Mouse (Mus musculus) erythroblast, embryonic 14.5 days (primary cell): ENCODE measurements around the gene Pld4. TPM values are rescaled to one million over a fixed set of nuclear protein-coding genes. Genes with fewer than 3 reads are reported as not detected.
"Not testable (repeated sequence)": the region's sequence is repeated elsewhere in the genome, so short reads cannot be mapped to it uniquely, and the experiment has no call there.

Experiments
- H3K27me3 ChIP-seq: 2 replicates; pipeline ENCODE4 v1.6.1; 2012; ENCODE audit warnings: inconsistent platforms; ENCODE audit not compliant: control insufficient read depth
- H3K36me3 ChIP-seq: 2 replicates; pipeline ENCODE4 v1.6.1; 2012; ENCODE audit warnings: mild to moderate bottlenecking, inconsistent platforms; ENCODE audit not compliant: control insufficient read depth
- H3K4me1 ChIP-seq: 2 replicates; pipeline ENCODE4 v1.6.1; 2012; ENCODE audit warnings: inconsistent platforms; ENCODE audit not compliant: control insufficient read depth
- H3K4me3 ChIP-seq: replicated peaks from 2 replicates; pipeline ENCODE3; 2012; ENCODE audit warnings: moderate library complexity, mild to moderate bottlenecking, inconsistent platforms
- H3K9me3 ChIP-seq: 2 replicates; pipeline ENCODE4 v1.6.1; 2012; ENCODE audit warnings: low read length, inconsistent platforms, mixed read lengths; ENCODE audit not compliant: control insufficient read depth
- GATA1 ChIP-seq: IDR thresholded peaks from 2 replicates; pipeline ENCODE4 v1.6.1; 2012; ENCODE audit warnings: low read length, inconsistent platforms, mixed read lengths
- TAL1 ChIP-seq: IDR thresholded peaks from 3 replicates; pipeline ENCODE4 v1.6.1; 2012; ENCODE audit warnings: low read length, inconsistent platforms, mixed read lengths
- polyA plus RNA-seq: library from polyadenylated mRNA; stranded (reverse); fragments of >175 nt; gene quantifications from 2 replicates; pipeline ENCODE4 v1.2.3, GENCODE M21; 2012

Pld4 gene
- polyA plus RNA-seq, 1 experiment, result 0.24 TPM

DNA sequence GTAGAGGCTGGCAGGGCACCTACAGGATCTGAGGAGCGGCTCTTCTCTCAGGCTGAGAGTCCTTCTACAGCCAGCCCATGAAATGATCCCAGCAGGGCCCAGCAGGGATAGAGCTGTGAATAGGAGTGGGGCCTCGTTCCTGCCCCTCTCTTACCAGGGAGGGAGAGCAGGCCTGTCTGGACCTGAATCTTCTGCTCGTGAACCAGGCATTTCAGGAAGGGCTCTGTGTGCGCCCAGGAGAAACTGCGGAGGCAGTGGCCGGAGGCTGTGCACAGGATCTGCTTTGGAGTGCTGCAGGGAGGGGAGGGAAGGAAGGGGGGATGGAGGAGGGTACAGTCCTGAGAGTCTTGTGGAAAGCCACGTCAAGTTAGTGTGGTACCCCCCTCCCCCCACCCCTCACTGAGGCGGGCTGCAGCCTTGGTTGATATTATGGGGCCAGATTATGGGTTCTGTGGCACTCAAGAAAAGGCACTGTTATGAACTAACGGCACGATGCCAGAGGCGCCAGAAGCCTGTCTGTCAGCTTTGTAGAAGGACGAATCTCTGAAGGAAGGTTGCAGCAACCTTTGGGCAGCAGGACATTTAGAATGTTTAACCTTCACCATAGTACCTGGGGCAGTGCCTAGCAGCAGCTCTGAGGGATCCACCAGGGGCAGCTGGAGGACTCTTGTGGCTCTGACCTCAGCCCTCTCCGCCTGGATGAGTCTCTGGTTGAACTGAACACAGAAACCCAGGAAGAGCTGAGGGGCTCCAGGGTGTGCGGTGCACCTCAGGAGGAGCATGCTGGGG, 54.4 kb downstream of the Pld4 start:
- H3K27me3 ChIP-seq, result peaks cover 14% of the 10 kb centered on the region
- H3K36me3 ChIP-seq, result peaks cover 68% of the 10 kb centered on the region
- no peaks in the 10 kb centered on the region for H3K9me3 ChIP-seq
- no peak overlapping the region for H3K4me3 ChIP-seq
- no peak for TF ChIP-seq TAL1
- no peak for TF ChIP-seq GATA1
- H3K4me1 ChIP-seq, result peaks cover 7% of the 10 kb centered on the region

DNA sequence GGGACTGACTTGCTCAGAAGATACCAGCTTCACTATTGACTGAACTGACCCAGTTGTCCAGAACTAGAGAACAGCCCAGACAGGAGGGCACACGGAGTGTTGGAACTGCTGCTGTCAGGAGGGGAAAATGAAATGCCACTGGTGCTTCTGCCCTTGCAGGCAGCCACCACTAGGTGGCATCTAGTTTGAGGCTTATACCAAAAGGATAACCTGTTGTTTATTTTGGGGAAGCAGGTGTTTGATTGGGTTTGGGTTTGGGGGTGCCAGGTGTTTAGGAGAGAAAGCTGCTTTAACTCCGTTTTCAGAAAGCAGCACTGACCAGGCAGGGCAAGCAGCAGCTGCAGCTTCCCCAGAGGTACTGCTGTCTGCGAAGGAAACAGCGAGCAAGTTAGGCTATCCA, 55.8 kb downstream of the Pld4 start:
- Histone ChIP-seq H3K36me3 (peaks cover 83% of the 10 kb centered on the region), H3K27me3 (no peaks in the 10 kb centered on the region), H3K4me1 (peaks cover 11% of the 10 kb centered on the region), H3K9me3 (no peaks in the 10 kb centered on the region), H3K4me3 (no peak overlapping the region)
- TF ChIP-seq TAL1 (no peak), GATA1 (no peak)

DNA sequence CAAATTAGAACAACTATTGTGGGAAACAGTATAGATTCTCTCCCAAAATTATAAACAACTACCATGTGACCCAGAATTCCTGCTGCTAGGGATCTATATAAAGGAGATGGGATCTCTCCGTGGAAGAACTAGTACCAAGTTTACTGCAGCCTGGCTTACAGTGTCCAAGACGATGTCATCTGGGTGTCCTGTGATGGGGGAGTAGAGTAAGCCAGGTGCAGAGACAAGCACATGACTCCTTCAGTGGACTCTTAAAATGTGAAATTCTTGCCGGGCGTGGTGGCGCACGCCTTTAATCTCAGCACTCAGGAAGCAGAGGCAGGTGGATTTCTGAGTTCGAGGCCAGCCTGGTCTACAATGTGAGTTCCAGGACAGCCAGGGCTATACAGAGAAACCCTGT, 56.4 kb downstream of the Pld4 start:
- H3K9me3 ChIP-seq, H3K27me3 ChIP-seq, H3K4me3 ChIP-seq: not testable (repeated sequence)
- peaks cover 88% of the 10 kb centered on the region for H3K36me3 ChIP-seq
- H3K4me1 ChIP-seq, result peaks cover 17% of the 10 kb centered on the region

Other genes with a start within 250 kb of the Pld4 start
- gene Tmem179, start 243.9 kb upstream of the Pld4 start, polyA plus RNA-seq, result not detected in 2 replicates
- gene Inf2, start 171.9 kb upstream of the Pld4 start, polyA plus RNA-seq, result 0.43 TPM in 2 replicates
- gene Adssl1, start 140.6 kb upstream of the Pld4 start, polyA plus RNA-seq, result 0.28 and 0.74 TPM in 2 replicates
- gene Siva1, start 116.0 kb upstream of the Pld4 start, polyA plus RNA-seq, result 20.4 and 20.6 TPM in 2 replicates
- 15.1 and 15.2 TPM in 2 replicates for gene Akt1, start 85.8 kb upstream of the Pld4 start, polyA plus RNA-seq
- gene Zbtb42, start 81.8 kb upstream of the Pld4 start, polyA plus RNA-seq, result 0.02 TPM in 1 of 2 replicates, not detected in the other
- gene Cep170b, start 40.2 kb upstream of the Pld4 start, polyA plus RNA-seq, result 0.02 and 0.04 TPM in 2 replicates
- gene Ahnak2, start 42.0 kb downstream of the Pld4 start, polyA plus RNA-seq, result 0.01 and 0.05 TPM in 2 replicates
- gene Clba1, start 48.3 kb downstream of the Pld4 start, polyA plus RNA-seq, result 0.10 TPM in 1 of 2 replicates, not detected in the other
- 3.3 and 4.7 TPM in 2 replicates for gene Cdca4, start 68.8 kb downstream of the Pld4 start, polyA plus RNA-seq
- 0.01 TPM in 1 of 2 replicates, not detected in the other for gene Gpr132, start 107.6 kb downstream of the Pld4 start, polyA plus RNA-seq
- gene Jag2, start 169.1 kb downstream of the Pld4 start, polyA plus RNA-seq, result 0.03 TPM in 1 of 2 replicates, not detected in the other
- gene Nudt14, start 181.5 kb downstream of the Pld4 start, polyA plus RNA-seq, result 0.86 and 0.87 TPM in 2 replicates
- gene Btbd6, start 215.8 kb downstream of the Pld4 start, polyA plus RNA-seq, result 1.5 and 2.6 TPM in 2 replicates
- gene Brf1, start 240.0 kb downstream of the Pld4 start, polyA plus RNA-seq, result 3.0 and 3.6 TPM in 2 replicates